Mouse (Mus musculus) ES-CJ7 (cell line): ENCODE measurements around the gene Lim2.
"Not testable (repeated sequence)": the region's sequence is repeated elsewhere in the genome, so short reads cannot be mapped to it uniquely, and the experiment has no call there.

Experiments
- DNase-seq: peaks from one replicate; pipeline ENCODE4 v3.0.0; 2011; ENCODE audit warnings: low read depth, low spot score

The Lim2 gene

DNA sequence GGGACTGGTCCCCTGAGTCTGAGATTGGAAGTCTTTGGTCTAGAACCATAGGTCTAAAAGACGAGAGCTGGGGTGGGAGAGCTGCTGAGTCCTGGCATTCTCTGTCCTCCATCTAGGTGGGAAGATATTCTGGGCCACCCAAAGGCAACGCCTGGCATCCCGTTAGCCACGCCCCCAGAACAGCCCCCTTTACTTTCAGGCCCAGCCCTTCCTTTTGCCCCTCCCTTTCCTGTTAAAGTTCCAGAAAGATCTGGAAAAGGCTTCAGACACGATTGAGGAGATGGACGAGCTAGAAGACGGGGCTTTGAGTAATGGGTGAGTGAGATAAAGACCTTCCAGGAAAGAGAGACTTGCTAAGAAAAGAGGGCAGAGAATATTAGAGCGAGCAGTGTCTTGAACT, at the start of gene Lim2:
Lim2 (plus strand) TSS at position 265 of the 400 bp plus-strand sequence.
- peak; percentile 34 for DNase-seq

DNA sequence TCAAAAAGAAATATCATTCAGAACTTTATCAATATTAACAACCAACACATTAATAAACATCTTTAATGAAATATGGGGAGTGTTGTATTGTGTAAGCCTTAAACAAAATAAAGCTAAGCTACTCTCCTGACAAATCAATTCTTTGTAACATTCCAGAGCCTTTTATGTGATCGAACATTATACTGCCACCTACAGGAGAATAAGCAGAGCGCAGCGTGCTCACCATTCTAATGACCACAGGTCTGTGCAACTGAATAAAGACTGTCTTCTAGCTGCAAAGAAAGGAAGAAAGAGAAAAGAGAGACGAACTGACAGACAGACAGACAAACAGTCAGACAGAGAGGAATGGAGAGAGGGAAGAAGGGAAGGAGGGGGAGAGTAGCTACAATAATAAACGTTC, 49.2 kb upstream of the Lim2 start:
- peak; percentile 67 for DNase-seq

DNA sequence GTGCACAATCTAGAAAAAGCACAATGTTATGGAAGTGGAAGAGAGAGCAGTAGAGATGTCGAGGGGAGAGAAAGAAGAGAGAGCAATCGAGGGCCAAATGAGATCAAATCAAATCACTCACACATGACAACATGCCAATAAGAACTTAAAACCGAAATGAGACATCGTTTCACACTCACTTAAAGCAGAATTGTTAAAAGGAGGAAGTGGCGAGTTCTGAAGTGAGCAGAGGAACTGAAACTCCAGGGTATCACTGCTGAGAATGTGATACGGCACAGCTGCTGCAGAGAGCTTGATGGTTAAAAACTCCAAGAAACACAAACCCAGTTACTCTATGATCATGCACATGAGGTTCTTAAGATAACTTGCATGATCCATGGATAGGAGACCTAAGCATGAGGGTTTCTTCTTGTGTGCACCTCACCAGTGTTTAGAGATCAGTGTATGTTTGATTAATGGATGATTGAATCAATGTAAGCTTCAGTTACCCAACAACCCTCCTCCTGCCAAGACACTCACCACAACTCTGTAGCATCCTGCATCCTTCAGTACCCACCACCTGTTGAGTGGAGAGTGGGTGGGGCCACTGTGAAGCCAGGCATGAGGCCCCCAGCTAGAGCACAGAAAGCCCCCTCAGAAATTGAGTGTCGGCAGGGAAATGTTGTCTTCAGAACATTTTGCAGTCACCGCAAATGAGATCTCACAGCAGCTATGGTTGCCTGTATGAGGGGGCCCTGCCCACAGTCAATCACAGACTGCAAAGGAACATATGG, 34.9 kb upstream of the Lim2 start:
- DNase-seq: no peak

DNA sequence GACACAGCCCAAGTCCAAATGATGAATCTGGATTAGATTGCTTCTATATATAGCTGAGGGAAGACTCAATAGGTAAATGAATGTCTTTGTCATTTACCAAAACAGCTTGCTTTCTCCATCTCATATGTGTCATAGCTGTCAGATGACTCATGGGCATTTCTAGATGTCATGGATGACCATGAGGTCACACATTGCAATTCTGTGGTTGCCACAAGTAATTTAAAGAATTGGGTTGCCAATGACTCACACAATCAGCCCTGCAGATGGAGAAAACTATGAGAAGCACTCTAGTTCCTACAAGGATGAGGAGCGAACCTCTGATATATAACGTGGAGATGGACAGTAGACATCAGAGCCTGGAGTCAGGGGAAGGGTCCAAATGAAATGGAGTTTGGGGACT, 28.0 kb upstream of the Lim2 start:
- no peak for DNase-seq

DNA sequence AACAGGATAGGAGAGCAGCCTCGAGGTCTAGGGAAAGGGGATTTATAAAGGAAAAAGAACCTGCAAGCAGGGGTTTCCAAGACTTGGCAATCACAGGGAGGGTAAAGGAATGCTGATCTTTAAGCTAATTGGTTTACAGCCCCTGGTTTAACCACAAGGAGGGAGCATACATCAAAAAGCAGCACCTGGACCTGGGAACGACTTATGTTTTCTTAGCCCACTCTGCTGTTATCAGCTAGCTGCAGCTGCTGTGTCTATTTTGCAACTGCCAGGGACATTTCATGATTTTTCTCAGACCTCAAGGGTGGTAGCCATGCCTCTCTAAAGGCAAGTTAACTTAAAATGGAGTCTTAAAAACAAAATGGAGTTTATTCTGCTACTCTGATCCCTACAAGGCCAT, 24.8 kb upstream of the Lim2 start:
- no peak for DNase-seq

DNA sequence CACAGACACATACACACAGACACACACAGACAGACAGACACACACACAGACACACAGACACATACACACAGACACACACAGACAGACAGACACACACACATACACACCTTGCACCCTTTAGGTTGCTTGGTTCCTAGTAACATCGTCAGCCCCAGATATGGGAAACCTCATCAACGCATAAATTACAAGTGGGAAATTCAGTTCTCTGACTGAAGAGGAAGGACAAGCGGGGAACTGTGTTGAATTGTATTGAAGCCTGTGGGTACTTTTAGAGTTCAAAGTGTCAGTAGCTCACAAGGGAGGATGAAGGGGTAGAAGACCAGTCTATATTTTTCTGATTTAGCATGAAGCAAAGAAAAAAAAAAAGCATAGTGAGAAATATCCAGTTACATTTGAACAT, 19.9 kb upstream of the Lim2 start:
- no peak for DNase-seq

DNA sequence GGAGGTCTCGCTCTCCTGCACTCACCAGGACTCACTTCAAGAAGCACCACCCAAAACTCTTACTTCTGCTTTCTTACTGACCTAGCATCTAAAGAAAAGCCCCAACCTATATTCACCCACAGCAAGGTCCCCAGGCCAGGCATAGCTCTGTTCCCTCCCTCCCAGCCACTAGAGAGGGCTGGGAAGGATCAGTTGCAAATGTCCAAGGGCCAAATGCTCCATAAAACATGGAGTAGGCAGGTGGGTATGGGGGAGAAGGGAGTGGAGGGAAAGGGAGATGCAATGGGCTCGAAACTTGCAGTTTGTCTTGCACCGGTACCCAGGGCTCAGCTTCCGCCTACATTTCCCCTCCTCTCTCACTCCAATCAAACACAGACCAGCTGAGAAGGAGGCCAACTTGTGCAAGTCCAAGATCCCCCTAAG, 19.3 kb upstream of the Lim2 start, which contains the start of gene Siglecg:
Siglecg (plus strand) TSS at position 74 of the 423 bp plus-strand sequence.
- DNase-seq: no peak

DNA sequence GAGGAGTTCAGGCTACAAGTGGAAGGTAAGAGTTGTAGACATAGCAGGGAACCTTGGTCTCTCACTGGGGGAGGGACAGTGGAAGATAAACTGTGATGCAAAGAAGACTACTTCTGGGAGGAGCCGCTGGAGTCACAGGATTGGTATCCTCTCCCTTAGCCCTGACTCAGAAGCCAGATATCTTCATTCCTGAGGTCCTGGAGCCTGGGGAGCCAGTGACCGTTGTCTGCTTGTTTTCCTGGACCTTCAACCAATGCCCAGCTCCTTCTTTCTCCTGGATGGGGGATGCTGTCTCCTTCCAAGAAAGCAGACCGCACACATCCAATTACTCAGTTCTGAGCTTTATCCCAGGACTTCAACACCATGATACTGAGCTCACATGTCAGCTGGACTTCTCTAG, 18.4 kb upstream of the Lim2 start:
- no peak for DNase-seq

DNA sequence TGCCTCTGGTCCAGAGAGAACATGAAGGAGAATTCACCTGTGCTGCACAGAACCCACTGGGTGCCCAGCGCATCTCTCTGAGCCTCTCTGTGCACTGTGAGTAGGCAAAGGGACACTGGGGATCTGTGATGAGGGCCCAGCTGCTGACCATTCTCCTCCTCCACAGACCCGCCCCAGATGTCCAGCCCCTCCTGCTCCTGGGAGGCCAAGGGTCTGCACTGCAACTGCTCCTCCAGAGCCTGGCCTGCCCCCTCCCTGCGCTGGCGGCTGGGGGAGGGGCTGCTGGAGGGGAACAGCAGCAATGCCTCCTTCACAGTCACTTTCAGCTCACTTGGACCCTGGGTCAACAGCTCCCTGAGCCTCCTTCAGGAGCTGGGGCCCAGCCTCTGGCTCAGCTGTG, 15.7 kb upstream of the Lim2 start:
- not testable (repeated sequence) for DNase-seq

DNA sequence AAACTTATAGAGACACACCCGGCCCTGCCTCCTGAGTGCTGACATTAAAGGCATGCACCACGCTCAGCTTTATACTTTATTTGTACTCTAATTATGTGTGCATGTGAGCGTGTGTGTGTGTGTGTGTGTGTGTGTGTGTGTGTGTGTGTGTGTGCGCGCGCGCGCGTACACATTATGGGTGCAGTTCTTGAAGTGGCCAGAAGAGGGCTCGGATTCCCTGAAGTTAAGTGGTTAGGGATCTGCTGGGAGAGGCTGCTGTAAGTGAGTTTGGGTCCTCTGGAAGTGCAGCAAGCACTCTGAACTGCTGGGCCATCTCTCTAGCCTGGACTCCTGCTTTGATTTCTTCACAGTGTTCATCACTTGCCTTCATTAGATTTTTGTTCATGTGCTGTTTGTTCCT, 10.2 kb upstream of the Lim2 start:
- peak; percentile 84 for DNase-seq

DNA sequence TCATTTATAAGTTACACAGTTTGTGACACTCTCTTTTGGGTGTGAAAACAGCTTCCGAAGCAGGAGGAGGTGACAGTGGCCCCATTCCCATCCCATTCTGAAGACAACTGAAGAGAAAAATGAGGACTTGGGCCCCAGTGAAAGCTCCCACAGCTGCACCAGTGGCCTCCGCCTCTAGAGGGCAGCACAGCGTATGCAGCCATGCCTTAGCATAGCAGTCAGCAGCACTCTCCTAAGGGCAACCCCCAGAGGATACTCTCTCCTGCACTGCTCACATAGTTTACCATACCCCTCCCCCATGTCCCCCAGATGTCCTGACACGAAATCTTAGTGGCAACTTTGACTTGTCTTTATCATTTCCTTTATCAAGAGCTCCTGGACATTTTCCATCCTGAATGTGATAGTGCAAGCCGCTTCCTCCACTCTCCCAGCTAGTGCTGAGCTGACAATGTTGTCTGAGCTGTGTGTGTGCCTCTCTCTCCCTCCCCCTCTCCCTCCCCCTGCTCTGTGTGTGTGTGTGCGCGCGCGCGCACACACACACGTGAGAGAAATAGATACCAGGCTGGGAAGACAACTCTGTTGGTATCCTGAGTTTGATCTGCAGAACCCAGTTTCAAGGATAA, 4.4 kb upstream of the Lim2 start:
- DNase-seq: peak; percentile 91

DNA sequence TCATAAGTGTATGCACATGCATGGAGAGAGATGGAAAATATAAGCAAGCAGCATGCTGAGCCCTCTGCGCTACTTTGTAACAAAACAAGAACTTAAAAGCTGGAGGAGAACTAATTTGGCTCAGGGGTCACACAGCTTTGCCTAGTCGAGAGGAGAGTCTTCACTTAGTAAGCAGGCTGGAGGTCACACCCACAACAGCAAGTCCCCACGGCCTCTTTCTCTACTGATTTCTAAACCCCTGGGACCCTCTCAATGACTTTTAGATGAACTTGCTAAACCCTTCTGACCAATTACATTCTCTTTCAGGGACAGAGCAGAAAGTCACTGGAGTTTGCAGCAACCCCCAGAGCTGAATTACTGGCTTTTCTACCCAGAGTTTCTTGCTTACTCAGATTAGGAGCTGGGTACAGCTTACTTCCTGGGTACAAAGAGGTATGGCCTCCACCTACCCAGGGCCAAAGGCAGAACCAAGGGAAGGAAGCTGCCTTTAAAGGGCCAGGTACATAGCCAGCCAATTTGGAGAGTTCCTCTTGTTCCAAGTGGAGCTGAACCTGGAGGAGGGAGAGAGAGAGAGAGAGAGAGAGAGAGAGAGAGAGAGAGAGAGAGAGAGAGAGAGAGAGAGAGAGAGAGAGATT, 3.4 kb upstream of the Lim2 start:
- DNase-seq: no peak

DNA sequence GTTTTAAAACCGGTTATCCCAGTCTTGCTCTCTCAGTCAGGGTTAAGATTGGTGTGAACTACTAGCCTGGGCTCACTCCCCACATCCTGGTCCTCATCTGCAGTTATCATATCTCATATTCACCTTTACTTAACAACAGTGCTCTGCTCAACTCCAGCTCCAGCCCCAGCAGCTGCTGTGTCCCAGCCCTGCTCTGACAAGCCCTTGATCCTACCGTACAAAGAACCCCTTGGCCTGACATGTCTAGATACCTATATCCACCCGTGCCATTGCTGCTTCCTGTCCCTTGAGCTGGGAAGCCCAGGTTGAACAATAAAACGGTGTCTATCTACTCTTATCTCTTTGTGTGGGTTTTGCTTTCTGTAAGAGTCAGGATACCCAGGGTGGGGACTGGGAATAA, 2.0 kb downstream of the Lim2 start:
- no peak for DNase-seq

DNA sequence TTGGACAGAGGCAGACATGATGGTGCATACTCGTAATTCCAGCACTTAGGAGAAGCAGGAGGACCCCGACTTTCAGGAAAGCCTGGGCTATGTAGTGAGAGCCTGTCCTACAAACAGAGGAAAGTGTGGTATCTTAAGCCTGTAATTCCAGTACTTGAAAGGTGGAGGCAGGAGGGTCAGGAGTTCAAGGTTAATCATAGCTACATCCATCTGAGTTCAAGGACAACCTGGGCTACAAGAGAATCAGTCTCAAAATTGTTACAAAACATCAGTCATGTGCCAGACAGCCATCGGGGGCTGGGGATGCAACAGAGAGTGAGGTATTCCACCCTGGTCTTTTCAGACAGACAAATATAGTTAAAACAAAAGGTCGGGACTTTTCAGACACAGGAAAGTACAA, 5.4 kb downstream of the Lim2 start:
- DNase-seq: peak; percentile 53

DNA sequence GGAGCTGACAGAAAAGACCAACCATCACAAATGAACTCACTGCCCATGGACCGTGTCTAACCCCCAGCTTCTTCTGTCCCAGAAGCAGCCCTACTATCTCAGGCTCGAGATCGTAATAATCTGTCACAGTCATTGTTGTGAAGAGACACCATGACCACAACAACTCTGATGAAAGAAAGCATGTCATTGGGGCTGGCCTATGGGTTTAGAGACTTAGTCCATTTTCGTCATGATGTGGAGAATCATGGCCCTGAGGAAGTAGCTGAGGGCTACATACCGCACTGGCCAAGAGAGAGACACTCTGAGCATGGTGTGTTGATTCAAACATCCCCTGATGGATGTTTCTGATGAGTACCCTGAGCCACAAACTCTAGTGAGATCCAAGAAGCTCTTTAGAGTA, 7.2 kb downstream of the Lim2 start:
- DNase-seq: no peak

DNA sequence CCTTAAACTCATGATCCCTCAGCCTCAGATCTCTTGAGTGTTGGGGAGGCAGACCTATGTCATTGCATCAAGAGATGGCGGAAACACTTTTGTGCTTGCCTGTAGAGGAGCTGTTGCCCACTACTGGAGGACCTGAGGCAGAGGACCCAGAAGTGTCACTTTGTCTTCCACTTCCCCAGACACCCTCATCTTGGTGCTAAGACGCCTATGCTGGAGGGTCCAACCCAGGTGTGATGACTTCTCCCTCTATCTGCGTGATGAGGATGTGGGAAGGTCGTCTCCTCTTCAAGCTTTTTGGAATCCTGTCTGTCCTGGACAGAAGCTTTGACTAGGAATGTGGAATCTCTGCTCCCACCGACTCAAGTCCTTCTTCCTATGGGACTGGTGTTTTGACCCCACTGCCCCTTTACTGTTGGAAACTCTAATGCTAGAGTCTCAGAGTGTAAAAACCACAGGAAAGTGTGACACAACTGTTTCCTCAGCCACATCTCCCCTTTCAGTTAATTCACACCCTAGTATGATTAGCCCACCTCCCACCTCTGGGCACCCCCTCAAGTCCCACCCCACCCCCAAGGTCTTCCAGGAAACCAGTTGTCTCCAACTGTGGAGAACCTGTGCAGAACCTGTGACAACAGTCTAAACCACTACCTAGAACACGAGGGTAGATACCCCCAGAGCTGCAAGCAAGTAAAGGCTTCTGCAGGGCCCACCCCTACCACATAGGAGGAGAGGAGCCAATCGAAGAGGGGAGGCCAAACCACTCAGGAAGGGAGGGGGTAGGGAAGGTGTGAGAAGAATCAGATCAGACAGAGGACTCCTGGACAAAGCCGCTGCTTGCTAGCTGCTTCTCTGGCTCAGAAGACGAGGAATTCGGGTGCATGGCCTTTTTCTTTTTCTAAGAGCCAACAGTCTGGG, 9.1 kb downstream of the Lim2 start, which contains the start of gene Nkg7:
Nkg7 (plus strand) TSS at position 733 of the 915 bp plus-strand sequence.
- no peak for DNase-seq

DNA sequence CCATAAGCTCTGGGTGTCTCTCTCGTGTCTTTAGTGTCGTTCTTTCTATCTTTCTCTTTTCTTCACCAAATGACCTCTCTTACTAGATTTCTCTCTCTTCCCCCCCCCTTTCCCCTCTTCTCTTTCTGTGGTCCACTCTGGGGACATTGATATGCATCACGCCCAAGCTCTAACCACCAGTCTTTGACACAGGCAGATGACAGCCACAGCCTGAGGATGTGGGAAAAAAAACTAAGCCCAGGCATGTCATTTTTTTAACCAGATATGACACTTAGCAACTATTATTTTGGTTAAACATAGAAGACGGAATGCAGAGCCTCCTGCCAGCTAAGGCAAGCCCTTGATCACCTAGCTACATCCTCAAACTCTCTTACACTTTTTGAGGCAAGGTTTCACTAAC, 11.1 kb downstream of the Lim2 start:
- no peak for DNase-seq

DNA sequence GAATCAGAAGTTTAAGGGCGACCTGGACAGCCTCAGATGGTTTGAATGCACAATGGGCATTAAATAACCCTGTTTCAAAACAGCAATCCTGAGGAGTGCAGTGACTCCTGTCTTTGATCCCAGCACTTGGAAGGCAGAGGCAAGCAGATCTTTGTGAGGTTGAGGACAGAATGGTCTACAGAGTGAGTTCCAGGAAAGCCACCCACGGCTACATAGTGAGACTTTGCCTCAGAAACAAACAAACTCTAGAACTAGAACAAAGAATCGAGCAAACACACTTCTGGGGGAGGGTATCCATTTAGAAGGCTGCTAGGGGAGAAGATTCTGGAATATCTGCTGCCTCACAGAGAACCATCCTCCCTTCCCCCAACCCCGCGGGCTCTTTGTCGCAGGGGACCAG, 13.0 kb downstream of the Lim2 start, which contains the start of gene Cldnd2:
Cldnd2 (plus strand) TSS at position 301 of the 400 bp plus-strand sequence.
- DNase-seq: no peak

DNA sequence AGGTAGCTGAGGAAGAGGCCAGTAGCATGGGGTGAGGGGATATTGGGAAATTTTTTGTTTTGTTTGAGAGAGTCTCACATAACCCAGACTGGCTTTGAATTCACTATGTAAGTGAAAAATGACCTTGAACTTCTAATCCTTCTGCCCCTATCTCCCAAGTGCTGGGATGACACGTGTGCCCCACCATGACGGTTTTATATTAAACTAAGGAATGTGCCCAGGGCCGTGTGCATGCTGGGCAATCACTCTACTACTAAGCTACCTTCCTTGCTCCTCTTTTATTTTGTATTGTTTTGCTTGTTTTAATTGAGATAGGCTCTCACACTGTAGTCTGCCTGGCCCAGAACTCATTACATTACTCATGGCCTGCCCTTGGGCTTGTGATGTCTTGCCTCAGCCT, 13.6 kb downstream of the Lim2 start:
- DNase-seq: no peak

DNA sequence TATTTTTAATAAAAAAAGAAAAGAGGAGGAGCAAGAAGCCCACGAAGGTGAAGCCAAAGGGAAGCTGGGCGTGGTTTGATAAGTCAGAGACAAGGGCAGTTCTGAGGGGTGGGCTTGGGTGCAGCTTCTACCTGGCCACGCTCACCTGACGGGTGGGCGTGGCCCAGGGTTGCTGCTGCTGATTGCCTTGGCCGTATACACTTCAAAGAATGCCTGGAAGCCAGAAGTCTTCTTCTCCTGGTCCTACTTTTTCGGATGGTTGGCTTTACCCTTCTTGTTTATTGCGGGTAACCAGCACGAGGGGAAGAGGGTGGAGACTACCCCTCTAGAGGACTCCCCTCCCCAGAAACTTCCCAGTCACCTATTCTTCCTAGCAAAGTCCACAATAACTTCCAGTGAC, 15.2 kb downstream of the Lim2 start:
- no peak for DNase-seq

DNA sequence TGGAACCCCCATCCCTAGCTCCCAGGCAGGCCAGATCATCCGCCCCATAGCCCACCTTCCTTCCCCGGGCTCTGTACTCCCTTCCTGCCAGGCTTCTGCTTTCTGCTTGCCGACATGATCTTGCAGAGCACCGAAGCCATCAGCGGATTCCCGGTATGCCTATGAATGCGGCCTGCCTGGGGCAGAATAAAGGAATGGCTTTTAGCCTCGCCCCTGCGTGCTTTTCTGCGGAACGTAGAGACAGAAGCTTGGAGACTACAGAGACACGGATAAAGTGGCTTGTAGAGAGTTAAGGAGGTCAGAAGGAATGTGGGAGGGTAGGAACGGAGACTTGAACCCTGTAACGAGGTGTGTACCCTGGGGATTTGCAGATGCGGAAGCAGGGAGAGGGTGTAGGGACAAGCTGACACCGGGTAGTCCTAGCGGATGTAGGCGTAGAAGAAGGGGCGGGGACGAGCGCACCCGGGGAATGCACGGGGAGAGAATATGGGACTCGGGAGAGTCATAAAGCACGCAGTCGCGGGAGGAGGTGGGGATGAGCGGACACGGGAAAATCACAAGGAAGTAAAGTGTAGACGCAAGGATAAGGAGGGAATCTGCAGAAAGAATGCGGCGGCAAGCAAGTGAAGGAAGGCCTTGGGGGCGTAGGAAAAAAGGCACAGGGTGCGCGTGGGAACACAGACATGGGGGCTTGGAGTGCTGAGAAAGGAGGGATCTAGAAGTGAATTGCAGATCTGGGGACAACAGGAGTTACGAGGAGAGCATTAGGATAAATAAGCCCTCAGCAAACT, 15.9 kb downstream of the Lim2 start:
- peak; percentile 66 for DNase-seq
